Mouse (Mus musculus): ENCODE measurements around the gene Rgs7.

Rgs7 gene

GRCm38 (mm10) chr1:175307604-175308003, 184.7 kb downstream of the Rgs7 start:
- DNase-seq (ENCODE audit: low spot score in 2 of 2) = no peak

- no peak for DNase-seq (ENCODE audit: low spot score in 2 of 2)
Observed at GRCm38 (mm10) chr1:175300895-175301294, 191.4 kb downstream of the Rgs7 start.

DNA sequence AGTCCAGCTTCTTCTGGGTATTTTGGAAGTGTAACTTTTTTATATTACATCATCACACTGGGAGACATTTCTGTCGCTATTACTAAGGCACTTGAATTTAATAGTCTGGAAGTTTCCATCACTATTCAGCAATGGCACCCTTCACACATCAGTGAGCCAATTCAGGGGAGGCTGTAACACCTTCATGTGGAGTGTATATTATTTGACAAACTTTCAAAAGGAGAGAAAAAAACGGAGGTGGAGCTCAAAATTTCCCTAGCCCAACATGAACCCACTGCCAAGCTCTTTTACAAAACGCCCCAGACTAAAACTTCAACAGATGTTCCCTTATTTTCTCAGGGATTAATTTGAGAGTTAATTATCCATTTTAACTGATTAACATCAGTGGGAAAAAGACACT, 191.9 kb downstream of the Rgs7 start:
- no peak for DNase-seq (ENCODE audit: low spot score in 2 of 2)

- no peak for DNase-seq (ENCODE audit: low spot score in 2 of 2)
Observed at GRCm38 (mm10) chr1:175299603-175300397, 192.5 kb downstream of the Rgs7 start.

- no peak for DNase-seq (ENCODE audit: low spot score in 2 of 2)
Observed at GRCm38 (mm10) chr1:175296906-175297305, 195.4 kb downstream of the Rgs7 start.

- DNase-seq (ENCODE audit: low spot score in 2 of 2) = no peak
Observed at GRCm38 (mm10) chr1:175290072-175290471, 202.2 kb downstream of the Rgs7 start.

DNA sequence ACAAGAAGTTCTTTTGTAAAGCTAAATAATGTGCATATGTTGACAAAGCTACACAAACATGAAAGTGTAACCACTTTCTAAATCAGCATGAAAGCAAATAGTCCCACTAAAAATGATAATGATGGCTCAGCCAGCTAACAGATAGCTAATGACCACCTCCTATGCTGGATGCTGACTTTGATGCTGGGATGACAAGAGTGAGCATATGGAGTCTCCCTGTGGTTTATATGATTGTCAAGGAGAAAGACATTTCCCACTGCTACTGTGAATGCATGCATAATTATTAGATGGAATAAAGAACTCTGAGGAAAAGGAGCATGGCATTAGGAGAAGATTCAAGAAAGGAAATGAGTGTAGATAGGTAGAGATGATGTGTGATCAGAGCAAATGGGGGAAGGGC, 230.0 kb downstream of the Rgs7 start:
- no peak for DNase-seq (ENCODE audit: low spot score in 2 of 2)

DNA sequence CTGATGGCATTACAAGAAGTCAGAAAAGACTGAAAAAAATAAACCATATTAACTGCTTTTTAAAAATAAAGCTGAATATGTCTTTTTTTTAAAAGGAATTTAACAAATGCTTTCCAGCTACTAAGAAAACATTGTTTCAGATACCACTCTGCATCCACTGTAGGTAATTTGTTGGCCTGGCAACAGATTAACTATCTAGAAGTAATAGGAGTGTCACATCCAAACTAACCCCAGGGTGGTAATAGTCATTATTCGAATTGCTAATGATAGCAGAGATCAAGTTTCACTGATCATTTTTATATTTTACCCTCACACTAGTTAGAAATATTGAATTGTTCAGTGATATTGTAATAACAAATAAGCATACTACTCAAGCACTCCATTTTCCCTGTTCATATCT, 232.9 kb downstream of the Rgs7 start:
- DNase-seq (ENCODE audit: low spot score in 2 of 2) = no peak

GRCm38 (mm10) chr1:175255224-175255623, 237.1 kb downstream of the Rgs7 start:
- no peak for DNase-seq (ENCODE audit: low spot score in 2 of 2)

DNA sequence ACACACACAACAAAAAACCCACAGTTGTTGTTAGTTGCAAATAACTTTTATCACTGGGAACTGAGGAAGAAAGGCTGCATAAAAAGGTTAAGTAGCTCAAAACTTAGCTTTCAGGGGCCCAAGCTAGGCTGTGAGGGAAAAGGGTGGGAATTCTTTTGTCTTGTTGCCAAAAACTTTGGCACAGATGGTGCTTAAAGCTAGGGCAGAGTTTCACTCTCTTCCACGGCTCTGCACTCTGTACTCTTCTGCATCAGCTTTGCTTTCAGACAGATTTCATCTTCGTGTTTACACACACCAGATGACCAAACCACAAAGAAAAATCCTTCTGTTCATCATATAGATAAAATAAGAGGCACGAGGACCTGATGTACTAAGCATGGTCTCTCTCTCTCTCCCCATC, 237.6 kb downstream of the Rgs7 start:
- DNase-seq (ENCODE audit: low spot score in 2 of 2) = no peak

DNA sequence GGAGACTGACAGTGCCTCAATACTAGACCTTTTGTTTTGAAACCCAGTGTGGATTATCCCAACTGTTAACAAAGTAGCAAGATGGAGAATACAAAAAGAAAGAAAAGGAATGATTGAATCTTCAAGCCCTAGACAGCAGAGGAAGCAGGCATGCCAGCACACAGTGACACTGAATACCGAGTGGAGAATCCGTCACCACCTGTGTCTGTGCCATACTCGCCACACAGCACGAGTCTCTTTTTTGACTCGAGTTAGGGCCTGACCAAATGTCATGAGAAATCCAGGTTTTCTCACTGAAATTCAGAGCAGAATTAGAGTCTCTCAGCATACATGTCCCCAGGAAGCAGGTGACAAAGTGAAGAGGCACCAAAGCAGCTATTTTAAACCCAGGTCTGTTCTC, 250.2 kb downstream of the Rgs7 start:
- DNase-seq (ENCODE audit: low spot score in 2 of 2) = no peak

- DNase-seq (ENCODE audit: low spot score in 2 of 2) = no peak
Observed at GRCm38 (mm10) chr1:175240137-175240536, 252.2 kb downstream of the Rgs7 start.

- no peak for DNase-seq (ENCODE audit: low spot score in 2 of 2)
Observed at GRCm38 (mm10) chr1:175221593-175222500, 270.5 kb downstream of the Rgs7 start.

DNA sequence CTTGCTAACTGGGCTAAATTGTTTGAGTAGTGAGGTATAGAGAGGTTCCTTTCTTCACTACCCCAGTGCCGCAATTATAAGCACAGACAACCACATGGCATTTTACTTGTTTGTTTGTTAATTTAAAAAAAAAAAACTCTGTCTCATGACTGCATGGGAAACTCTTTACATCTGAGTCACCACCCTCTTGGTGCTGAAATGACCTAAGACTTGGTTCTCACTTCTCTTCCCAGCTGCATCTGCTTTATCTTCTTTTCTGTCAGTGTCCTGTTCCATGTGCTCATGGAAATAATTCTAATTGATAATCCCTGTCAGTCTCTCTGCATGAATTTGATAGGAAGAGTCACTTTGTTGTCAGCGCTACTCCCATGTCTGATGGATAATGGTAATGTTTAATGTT, 272.7 kb downstream of the Rgs7 start:
- DNase-seq (ENCODE audit: low spot score in 2 of 2) = no peak

GRCm38 (mm10) chr1:175207004-175207403, 285.3 kb downstream of the Rgs7 start:
- no peak for DNase-seq (ENCODE audit: low spot score in 2 of 2)

DNA sequence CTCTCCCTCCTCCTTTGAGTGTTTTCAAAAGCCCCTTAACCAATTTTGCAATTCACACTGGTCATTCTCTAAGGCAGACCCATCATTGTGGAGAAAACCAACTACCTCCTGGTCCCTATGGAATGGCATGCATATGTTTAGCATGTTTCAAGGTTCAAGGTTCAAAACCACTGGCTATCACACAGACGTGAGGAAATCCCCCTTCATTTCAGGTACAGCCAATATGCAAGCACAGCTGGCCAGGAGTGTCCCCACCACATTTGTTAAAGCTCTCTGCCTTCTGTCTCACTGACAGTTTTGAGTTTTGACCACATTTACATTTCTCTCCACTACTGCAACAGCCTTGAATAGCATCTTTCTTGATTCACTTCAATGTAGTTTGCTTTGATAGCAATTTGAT, 286.7 kb downstream of the Rgs7 start:
- DNase-seq (ENCODE audit: low spot score in 2 of 2) = no peak

DNA sequence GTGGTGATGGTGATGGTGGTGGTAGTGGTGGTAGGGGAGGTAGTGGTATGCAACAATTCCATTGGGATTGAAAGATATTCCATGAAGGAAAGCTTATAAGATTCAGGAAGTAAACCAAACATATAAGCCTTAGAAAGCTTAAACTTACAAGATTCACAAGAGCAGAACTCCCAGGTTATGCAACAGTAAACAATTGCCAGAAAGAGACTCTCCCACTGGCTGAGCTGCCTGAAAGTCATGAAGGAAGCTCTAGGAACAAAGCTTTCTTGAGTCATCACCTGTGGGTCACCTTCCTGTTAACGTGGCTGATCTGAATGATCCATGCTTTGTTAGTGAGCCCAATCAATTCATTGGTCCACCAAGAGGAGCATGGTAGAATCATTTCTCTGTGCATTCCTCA, 288.8 kb downstream of the Rgs7 start:
- DNase-seq (ENCODE audit: low spot score in 2 of 2) = no peak

- DNase-seq (ENCODE audit: low spot score in 2 of 2) = no peak
Observed at GRCm38 (mm10) chr1:175202902-175203301, 289.4 kb downstream of the Rgs7 start.

DNA sequence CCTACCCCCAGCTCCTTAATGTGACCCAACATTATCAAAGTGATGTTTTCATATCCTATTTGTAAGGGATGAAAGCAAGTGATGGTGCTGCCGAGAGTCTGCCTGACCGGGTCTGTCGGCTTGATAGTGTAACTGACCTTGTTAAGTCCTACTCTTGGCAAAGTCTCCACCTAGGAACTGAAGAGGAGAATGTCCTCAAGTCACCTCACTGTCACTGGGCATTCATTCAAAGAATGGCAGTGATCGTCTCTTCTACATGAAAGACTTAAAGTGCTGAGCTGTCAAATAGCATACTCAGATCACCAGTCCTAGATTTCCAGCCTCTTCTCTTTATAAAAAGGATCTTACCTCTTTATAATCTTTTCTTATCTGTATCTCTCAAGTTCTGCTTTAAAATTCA, 293.4 kb downstream of the Rgs7 start:
- no peak for DNase-seq (ENCODE audit: low spot score in 2 of 2)

DNA sequence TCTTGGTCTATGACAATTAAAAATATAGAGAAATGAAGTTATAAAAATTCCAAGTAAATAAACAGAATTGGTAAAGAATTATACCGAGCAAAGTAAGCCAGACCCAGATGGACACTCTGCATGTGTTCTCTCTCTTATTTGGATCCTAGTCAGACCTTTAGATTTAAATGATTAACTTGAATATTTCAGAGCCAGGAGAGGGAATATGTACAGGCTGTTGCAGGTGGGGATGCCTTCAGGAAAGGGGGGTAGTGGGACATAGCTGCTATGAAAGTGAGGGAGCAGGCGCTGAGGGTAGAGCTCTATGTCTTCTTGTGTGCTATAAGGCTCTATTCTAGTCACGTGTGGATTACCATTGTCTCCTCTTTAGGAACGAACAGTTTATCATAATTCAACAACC, 296.5 kb downstream of the Rgs7 start:
- DNase-seq (ENCODE audit: low spot score in 2 of 2) = no peak

DNA sequence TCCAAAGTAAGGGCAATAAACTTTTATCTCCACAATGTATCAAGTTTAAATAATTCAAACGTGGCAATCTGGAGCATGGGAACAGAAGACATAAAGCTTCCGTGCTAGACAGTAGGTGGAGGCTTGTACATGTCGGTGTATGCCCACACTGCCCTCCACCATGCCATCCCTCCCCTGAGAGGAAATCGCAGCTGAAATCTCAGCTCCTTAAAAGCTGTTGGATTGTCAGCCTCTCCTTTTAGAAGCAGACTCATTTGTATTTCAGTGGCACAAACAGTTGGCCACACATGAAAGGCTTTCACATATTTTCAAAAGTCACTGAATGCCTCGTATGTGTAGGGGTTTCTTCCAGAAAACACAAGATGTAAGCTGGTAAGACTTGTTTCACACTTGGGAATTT, 304.1 kb downstream of the Rgs7 start:
- DNase-seq (ENCODE audit: low spot score in 2 of 2) = no peak

DNA sequence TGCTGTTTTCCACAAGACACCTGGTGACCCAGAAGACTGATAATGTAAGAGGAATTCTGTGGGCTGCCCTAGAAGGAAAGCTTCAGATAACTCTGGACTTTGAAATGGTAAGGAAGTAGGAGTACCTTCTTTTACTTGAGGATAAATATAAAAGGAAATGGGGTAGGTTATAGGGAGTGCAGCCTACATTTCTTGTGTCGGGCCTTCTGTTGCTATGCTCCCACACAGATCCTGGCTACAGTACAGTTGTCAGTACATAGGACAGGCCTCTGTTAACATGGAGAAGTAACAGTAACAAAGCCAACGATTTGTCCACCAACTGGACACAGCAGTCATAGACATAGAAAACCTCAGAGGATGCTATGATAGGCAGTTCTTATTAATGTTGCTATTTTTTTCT, 307.1 kb downstream of the Rgs7 start:
- DNase-seq (ENCODE audit: low spot score in 2 of 2) = no peak

DNA sequence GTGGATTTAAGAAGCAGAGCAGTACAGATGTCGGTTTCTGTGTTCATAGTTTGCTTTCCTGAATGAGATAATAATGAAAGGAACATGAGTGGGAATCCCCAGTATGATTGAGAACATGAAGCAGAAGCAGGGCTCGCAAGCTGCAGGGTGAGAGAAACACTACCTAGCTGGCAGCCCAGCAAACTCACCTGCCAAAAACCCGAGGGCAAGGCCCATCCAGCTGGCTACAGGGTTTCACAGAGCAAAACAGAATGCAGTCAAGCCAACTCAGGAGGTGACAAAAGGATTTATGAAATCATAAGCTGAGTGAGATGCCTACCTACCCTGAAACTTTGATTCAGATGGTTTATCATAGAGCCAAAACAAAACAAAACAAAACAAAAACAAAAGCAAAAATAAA, 307.6 kb downstream of the Rgs7 start:
- no peak for DNase-seq (ENCODE audit: low spot score in 2 of 2)
